Mouse (Mus musculus): ENCODE results near the gene Adipor2. TPM values are rescaled to one million over a fixed set of nuclear protein-coding genes. Genes with fewer than 3 reads are reported as not detected.

Gene Adipor2
- total RNA-seq, 1 experiment from 2014 or later, result 194 TPM

GRCm38 (mm10) chr6:119346257-119346656 is 71.2 kb downstream of the Adipor2 start:
- DNase-seq, result no peak

- DNase-seq, result peak; percentile 26
Measured at GRCm38 (mm10) chr6:119341409-119341808, 76.1 kb downstream of the Adipor2 start.

GRCm38 (mm10) chr6:119338121-119338912 is 79.2 kb downstream of the Adipor2 start:
- DNase-seq, result no peak

- no peak for DNase-seq
Measured at GRCm38 (mm10) chr6:119337287-119337686, 80.2 kb downstream of the Adipor2 start.

GRCm38 (mm10) chr6:119336124-119336523 is 81.4 kb downstream of the Adipor2 start:
- no peak for DNase-seq

- DNase-seq, result no peak
Measured at GRCm38 (mm10) chr6:119333831-119334230, 83.7 kb downstream of the Adipor2 start.

- DNase-seq, result peak; percentile 63
Measured at GRCm38 (mm10) chr6:119333202-119333601, 84.3 kb downstream of the Adipor2 start.

- DNase-seq, result no peak
Measured at GRCm38 (mm10) chr6:119332111-119332510, 85.4 kb downstream of the Adipor2 start.

GRCm38 (mm10) chr6:119330506-119330905 is 87.0 kb downstream of the Adipor2 start, which contains the start of gene Lrtm2:
TSS of gene Lrtm2 (minus strand) at chr6:119330766.
- peak; percentile 45 for DNase-seq

GRCm38 (mm10) chr6:119329936-119330335 is 87.6 kb downstream of the Adipor2 start:
- DNase-seq, result no peak

GRCm38 (mm10) chr6:119329215-119329714 is 88.2 kb downstream of the Adipor2 start:
- peak; percentile 70 for DNase-seq

GRCm38 (mm10) chr6:119328521-119329115 is 88.9 kb downstream of the Adipor2 start:
- DNase-seq, result peak; percentile 36

- DNase-seq, result no peak
Measured at GRCm38 (mm10) chr6:119326541-119326940, 91.0 kb downstream of the Adipor2 start.

GRCm38 (mm10) chr6:119325978-119326377 is 91.5 kb downstream of the Adipor2 start:
- no peak for DNase-seq

- no peak for DNase-seq
Measured at GRCm38 (mm10) chr6:119324776-119325175, 92.7 kb downstream of the Adipor2 start.

GRCm38 (mm10) chr6:119321752-119322151 is 95.8 kb downstream of the Adipor2 start:
- no peak for DNase-seq

- DNase-seq, result peak; percentile 76
Measured at GRCm38 (mm10) chr6:119320481-119320880, 97.0 kb downstream of the Adipor2 start.

GRCm38 (mm10) chr6:119319358-119319757 is 98.1 kb downstream of the Adipor2 start:
- no peak for DNase-seq

- DNase-seq, result no peak
Measured at GRCm38 (mm10) chr6:119318732-119319131, 98.8 kb downstream of the Adipor2 start.

GRCm38 (mm10) chr6:119314751-119315476 is 102.6 kb downstream of the Adipor2 start:
- no peak for DNase-seq

- DNase-seq, result no peak
Measured at GRCm38 (mm10) chr6:119313588-119314375, 103.7 kb downstream of the Adipor2 start.

- DNase-seq, result no peak
Measured at GRCm38 (mm10) chr6:119313096-119313495, 104.4 kb downstream of the Adipor2 start.

Measured in adrenal gland, postnatal 14 days (tissue).